ENCODE assay signal across 10 mouse cellular contexts in the genomic region with DNA sequence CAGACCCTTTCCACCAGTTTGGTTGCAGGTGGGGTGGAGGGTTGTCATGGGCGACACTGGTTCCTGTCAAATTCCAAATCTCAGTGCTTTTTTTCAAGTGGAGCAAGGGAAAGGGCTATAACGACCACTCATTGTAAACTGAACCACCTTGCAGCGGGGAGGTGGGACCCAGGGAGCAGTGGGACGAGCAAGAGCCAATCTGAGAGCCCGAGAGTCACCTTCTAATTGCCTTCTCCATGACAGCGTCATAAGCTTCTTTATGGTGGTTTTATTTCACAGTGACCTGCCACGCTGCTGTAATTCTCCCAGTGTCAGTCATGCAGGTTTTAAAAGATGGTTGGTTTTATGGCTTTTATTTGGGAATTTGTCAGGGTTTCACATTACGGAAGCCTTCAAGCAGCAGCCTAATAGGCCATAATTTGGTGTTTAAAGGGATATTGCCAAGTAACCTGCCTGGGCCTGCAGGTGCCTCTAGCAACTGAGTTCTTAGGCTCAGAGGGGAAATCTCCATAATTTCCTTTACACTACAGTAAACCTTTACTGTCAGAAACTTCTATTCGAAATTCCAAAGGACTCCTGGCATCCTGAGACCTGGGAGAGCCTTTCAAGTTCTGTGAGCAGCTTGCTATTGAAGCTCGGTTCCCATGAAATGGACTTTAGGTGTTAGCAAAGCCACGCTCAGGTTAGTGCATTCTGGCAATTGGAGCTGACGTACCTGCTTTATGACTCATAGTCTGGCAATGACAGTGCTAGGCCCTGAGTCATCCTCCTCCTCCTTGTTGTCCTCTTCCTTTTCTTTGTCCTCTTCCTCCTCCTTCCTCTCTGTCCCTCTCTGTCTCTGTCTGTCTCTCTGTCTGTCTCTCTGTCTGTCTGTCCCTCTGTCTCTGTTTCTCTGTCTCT.
DNase-seq lines count a peak whose midpoint lies in the region; ATAC-seq and TF ChIP-seq lines count a peak whose summit lies in the region.
"Had no signal": no experiment of that assay in that cellular context is flagged by ENCODE, and none has a peak within 500 bp of the region (broad histone marks: within the 10 kb centered on the region; RNA-seq: fewer than 3 reads in every experiment).

No protein-coding gene starts in this region.

- POLR2A ChIA-PET in Patski (lab: Charles Lee), result no interaction called here

- no peaks in the 10 kb centered on the region for H3K27me3 ChIP-seq in Patski
- H3K27me3 ChIP-seq: liver, embryonic 13.5 days; midbrain, embryonic 12.5 days had no signal

- DNase-seq in frontal cortex, postnatal 25 days (ENCODE audit: low spot score in 2 of 2), result no peak
- DNase-seq in 3134 (ENCODE audit: extremely low read depth, insufficient read length, low spot score) (peak; percentile 29), Patski (ENCODE audit: low read depth, low spot score) (peak; percentile 89)
- peak; percentile 94 for DNase-seq in gonadal fat pad, adult 2 months (ENCODE audit: low read depth)
- no peak for DNase-seq in spleen, postnatal 4 days (ENCODE audit: low spot score in 2 of 2)
- DNase-seq in spleen, adult 12 weeks (ENCODE audit: low spot score), result no peak
- no peak for DNase-seq in lung, postnatal 36 days
- DNase-seq: liver, embryonic 13.5 days had no signal

- peak; percentile 59 for ATAC-seq in frontal cortex, adult (ENCODE audit: low TSS enrichment)
- ATAC-seq in Patski, result peak; percentile 56

- CTCF ChIA-PET in Patski (lab: Charles Lee), result interaction anchor here (0.9 to 1.9 kb wide), 7 partner anchors 9 to 277 kb away, joined by 3 to 9 read pairs (median 3); no protein-coding TSS in a partner anchor

- no peak for TF ChIP-seq CTCF in Patski (IDR thresholded peaks at IDR 0.05)

- in situ Hi-C loops in Patski (cut with MboI; ENCODE audit: low pct_unique_long_range_greater_than_20kb), result no loop called here

Comparison
In these comparisons a context has a peak if more than half of its experiments do, and no peak if none do; other contexts are left out.
1. DNase-seq: peak in 3134 (single experiment), Patski (single experiment) and gonadal fat pad, adult 2 months (single experiment); none in frontal cortex, postnatal 25 days (0 of 2), spleen, postnatal 4 days (0 of 2), spleen, adult 12 weeks (single experiment) and lung, postnatal 36 days (single experiment).